Mouse (Mus musculus) embryonic facial prominence, embryonic 10.5 days (tissue): Measurements from ENCODE around the gene Tesc. TPM values are rescaled to one million over a fixed set of nuclear protein-coding genes. Genes with fewer than 3 reads are reported as not detected.

Source experiments
- DNase-seq: peaks from one replicate; pipeline ENCODE4 v3.0.0-alpha.2; 2017; ENCODE audit warnings: low spot score
- H3K27ac ChIP-seq: fragments of 300-500 bp; sonication (generic); replicated peaks from 2 replicates; pipeline ENCODE4 v1.5.1; 2016; ENCODE audit warnings: mild to moderate bottlenecking
- H3K27me3 ChIP-seq: fragments of 300-500 bp; sonication (generic); replicated peaks from 2 replicates; pipeline ENCODE4 v1.6.1; 2016; ENCODE audit warnings: low read depth, mild to moderate bottlenecking; ENCODE audit not compliant: poor library complexity, severe bottlenecking
- H3K36me3 ChIP-seq: fragments of 300-500 bp; sonication (generic); replicated peaks from 2 replicates; pipeline ENCODE4 v1.6.1; 2016; ENCODE audit warnings: mild to moderate bottlenecking, moderate library complexity
- H3K4me1 ChIP-seq: fragments of 300-500 bp; sonication (generic); 2 replicates; pipeline ENCODE4 v1.6.1; 2016
- H3K4me3 ChIP-seq: fragments of 300-500 bp; sonication (generic); 2 replicates; pipeline ENCODE4 v1.5.1; 2016; ENCODE audit warnings: mild to moderate bottlenecking, moderate library complexity
- H3K9me3 ChIP-seq: fragments of 300-500 bp; sonication (generic); 2 replicates; pipeline ENCODE4 v1.6.1; 2016; ENCODE audit warnings: mild to moderate bottlenecking
- WGBS: fragments of 180-500 bp; shearing (Covaris S2); methylation state at CpG from one replicate; pipeline ENCODE4 v1.1.7; 2016; 5-methylcytosine and 5-hydroxymethylcytosine counted together
- polyA plus RNA-seq: library from polyadenylated mRNA; unstranded; fragments of >200 nt; fragmentation: Nextera tagmentation; extraction: Ambion mirVana; gene quantifications from 2 replicates; pipeline ENCODE4 v1.2.1, GENCODE M21; 2016

Tesc gene
- polyA plus RNA-seq, 1 experiment from 2014 or later: 1.6 TPM

- no peak overlapping the region for H3K27ac ChIP-seq
- no peaks in the 10 kb centered on the region for H3K27me3 ChIP-seq
- no peak overlapping the region for H3K4me3 ChIP-seq
- H3K36me3 ChIP-seq: peaks cover 100% of the 10 kb centered on the region
- no peaks in the 10 kb centered on the region for H3K9me3 ChIP-seq
- DNase-seq: no peak
- 88% methylated on average over 6 of the region's 6 CpGs for WGBS
- peaks cover 18% of the 10 kb centered on the region for H3K4me1 ChIP-seq
Observed at GRCm38 (mm10) chr5:117996581-117996980, 31.0 kb upstream of the Tesc start.

- WGBS: 47% methylated on average over 10 of the region's 10 CpGs
- no peak for DNase-seq
- no peak overlapping the region for H3K4me3 ChIP-seq
- peaks cover 100% of the 10 kb centered on the region for H3K36me3 ChIP-seq
- H3K27me3 ChIP-seq: no peaks in the 10 kb centered on the region
- H3K4me1 ChIP-seq: peaks cover 18% of the 10 kb centered on the region
- H3K9me3 ChIP-seq: no peaks in the 10 kb centered on the region
- no peak overlapping the region for H3K27ac ChIP-seq
Observed at GRCm38 (mm10) chr5:117997434-117997970, 30.0 kb upstream of the Tesc start.

GRCm38 (mm10) chr5:117999061-117999460, 28.5 kb upstream of the Tesc start:
- Histone ChIP-seq H3K27ac (no peak overlapping the region), H3K4me3 (no peak overlapping the region), H3K4me1 (peaks cover 18% of the 10 kb centered on the region), H3K36me3 (peaks cover 100% of the 10 kb centered on the region), H3K9me3 (no peaks in the 10 kb centered on the region), H3K27me3 (no peaks in the 10 kb centered on the region)
- no peak for DNase-seq
- 47% methylated on average over 7 of the region's 7 CpGs for WGBS

GRCm38 (mm10) chr5:117999584-117999983, 28.0 kb upstream of the Tesc start:
- peaks cover 18% of the 10 kb centered on the region for H3K4me1 ChIP-seq
- no peaks in the 10 kb centered on the region for H3K9me3 ChIP-seq
- no peaks in the 10 kb centered on the region for H3K27me3 ChIP-seq
- no peak for DNase-seq
- H3K36me3 ChIP-seq: peaks cover 100% of the 10 kb centered on the region
- no peak overlapping the region for H3K27ac ChIP-seq
- no peak overlapping the region for H3K4me3 ChIP-seq
- WGBS: 77% methylated on average over 11 of the region's 11 CpGs

GRCm38 (mm10) chr5:118002059-118002458, 25.5 kb upstream of the Tesc start:
- DNase-seq: peak; percentile 81
- Histone ChIP-seq H3K9me3 (no peaks in the 10 kb centered on the region), H3K4me3 (no peak overlapping the region), H3K36me3 (peaks cover 100% of the 10 kb centered on the region), H3K4me1 (peaks cover 15% of the 10 kb centered on the region), H3K27ac (no peak overlapping the region), H3K27me3 (no peaks in the 10 kb centered on the region)
- 39% methylated on average over 9 of the region's 9 CpGs for WGBS

GRCm38 (mm10) chr5:118004619-118005018, 22.9 kb upstream of the Tesc start:
- Histone ChIP-seq H3K36me3 (peaks cover 100% of the 10 kb centered on the region), H3K4me3 (no peak overlapping the region), H3K27ac (no peak overlapping the region), H3K27me3 (no peaks in the 10 kb centered on the region), H3K4me1 (no peaks in the 10 kb centered on the region), H3K9me3 (no peaks in the 10 kb centered on the region)
- peak; percentile 62 for DNase-seq
- WGBS: 83% methylated on average over 8 of the region's 8 CpGs

- Histone ChIP-seq H3K36me3 (peaks cover 98% of the 10 kb centered on the region), H3K4me1 (no peaks in the 10 kb centered on the region), H3K4me3 (no peak overlapping the region), H3K27me3 (no peaks in the 10 kb centered on the region), H3K27ac (no peak overlapping the region), H3K9me3 (no peaks in the 10 kb centered on the region)
- 94% methylated on average over 1 of the region's 1 CpGs for WGBS
- DNase-seq: no peak
Observed at GRCm38 (mm10) chr5:118005728-118006127, 21.8 kb upstream of the Tesc start.

- 94% methylated on average over 13 of the region's 13 CpGs for WGBS
- DNase-seq: no peak
Observed at GRCm38 (mm10) chr5:118008344-118008743, 19.2 kb upstream of the Tesc start.

GRCm38 (mm10) chr5:118010872-118011271, 16.7 kb upstream of the Tesc start:
- H3K36me3 ChIP-seq: peaks cover 51% of the 10 kb centered on the region
- 86% methylated on average over 7 of the region's 7 CpGs for WGBS
- H3K4me1 ChIP-seq: peaks cover 9% of the 10 kb centered on the region
- no peak overlapping the region for H3K27ac ChIP-seq
- H3K27me3 ChIP-seq: peaks cover 14% of the 10 kb centered on the region; the same call in 1 of the 2 replicates
- no peaks in the 10 kb centered on the region for H3K9me3 ChIP-seq
- no peak overlapping the region for H3K4me3 ChIP-seq
- DNase-seq: no peak

More at GRCm38 (mm10) chr5:118008344-118008743, 19.2 kb upstream of the Tesc start:
- Histone ChIP-seq H3K4me1 (no peaks in the 10 kb centered on the region), H3K36me3 (peaks cover 77% of the 10 kb centered on the region), H3K4me3 (no peak overlapping the region), H3K9me3 (no peaks in the 10 kb centered on the region), H3K27me3 (no peaks in the 10 kb centered on the region), H3K27ac (no peak overlapping the region)

- 81% methylated on average over 7 of the region's 7 CpGs for WGBS
- H3K4me1 ChIP-seq: peaks cover 9% of the 10 kb centered on the region
- peaks cover 42% of the 10 kb centered on the region for H3K36me3 ChIP-seq
- H3K4me3 ChIP-seq: no peak overlapping the region
- H3K27ac ChIP-seq: no peak overlapping the region
- peaks cover 14% of the 10 kb centered on the region; the same call in 1 of the 2 replicates for H3K27me3 ChIP-seq
- no peak for DNase-seq
- no peaks in the 10 kb centered on the region for H3K9me3 ChIP-seq
Observed at GRCm38 (mm10) chr5:118011796-118012195, 15.7 kb upstream of the Tesc start.

GRCm38 (mm10) chr5:118015028-118015427, 12.5 kb upstream of the Tesc start:
- Histone ChIP-seq H3K9me3 (no peaks in the 10 kb centered on the region), H3K4me1 (peaks cover 18% of the 10 kb centered on the region), H3K36me3 (peaks cover 12% of the 10 kb centered on the region), H3K4me3 (no peak overlapping the region), H3K27me3 (peaks cover 20% of the 10 kb centered on the region; the same call in 1 of the 2 replicates), H3K27ac (no peak overlapping the region)
- WGBS: 21% methylated on average over 12 of the region's 12 CpGs
- no peak for DNase-seq

- no peak overlapping the region for H3K27ac ChIP-seq
- no peaks in the 10 kb centered on the region for H3K9me3 ChIP-seq
- H3K27me3 ChIP-seq: peaks cover 20% of the 10 kb centered on the region; the same call in 1 of the 2 replicates
- H3K36me3 ChIP-seq: peaks cover 6% of the 10 kb centered on the region
- WGBS: 90% methylated on average over 2 of the region's 2 CpGs
- H3K4me1 ChIP-seq: peaks cover 18% of the 10 kb centered on the region
- no peak for DNase-seq
- no peak overlapping the region for H3K4me3 ChIP-seq
Observed at GRCm38 (mm10) chr5:118015669-118016068, 11.9 kb upstream of the Tesc start.

- Histone ChIP-seq H3K36me3 (no peaks in the 10 kb centered on the region), H3K27ac (no peak overlapping the region), H3K27me3 (peaks cover 20% of the 10 kb centered on the region; the same call in 1 of the 2 replicates), H3K9me3 (no peaks in the 10 kb centered on the region), H3K4me1 (peaks cover 18% of the 10 kb centered on the region), H3K4me3 (no peak overlapping the region)
- DNase-seq: no peak
- WGBS: 66% methylated on average over 5 of the region's 5 CpGs
Observed at GRCm38 (mm10) chr5:118017527-118017926, 10.0 kb upstream of the Tesc start.
